Mouse (Mus musculus) intestine, embryonic 15.5 days (tissue): ENCODE measurements around the gene Slc6a1. TPM values are rescaled to one million over a fixed set of nuclear protein-coding genes. Genes with fewer than 3 reads are reported as not detected.
A peak's percentile ranks its signal among the peaks of the same experiment; 100 is the strongest.

ENCODE experiments used
- ATAC-seq: fragments of 200-750 bp; cut with Nextera tagmentation; 2 replicates; pipeline ENCODE4 v1.8.0; 2017; ENCODE audit warnings: moderate TSS enrichment, moderate library complexity
- H3K27ac ChIP-seq: fragments of 300-500 bp; sonication (generic); 2 replicates; pipeline ENCODE4 v1.5.1; 2015; ENCODE audit warnings: mild to moderate bottlenecking, inconsistent platforms
- H3K27me3 ChIP-seq: fragments of 300-500 bp; sonication (generic); replicated peaks from 2 replicates; pipeline ENCODE4 v1.6.1; 2015; ENCODE audit warnings: inconsistent platforms
- H3K36me3 ChIP-seq: fragments of 300-500 bp; sonication (generic); 2 replicates; pipeline ENCODE4 v1.6.1; 2015; ENCODE audit warnings: inconsistent platforms
- H3K4me1 ChIP-seq: fragments of 300-500 bp; sonication (generic); replicated peaks from 2 replicates; pipeline ENCODE4 v1.6.1; 2015; ENCODE audit warnings: inconsistent platforms
- H3K4me2 ChIP-seq: fragments of 300-500 bp; sonication (generic); replicated peaks from 2 replicates; pipeline ENCODE4 v1.6.1; 2015; ENCODE audit warnings: mild to moderate bottlenecking, inconsistent platforms
- H3K4me3 ChIP-seq: fragments of 300-500 bp; sonication (generic); replicated peaks from 2 replicates; pipeline ENCODE4 v1.5.1; 2015; ENCODE audit warnings: inconsistent platforms
- H3K9ac ChIP-seq: fragments of 300-500 bp; sonication (generic); 2 replicates; pipeline ENCODE4 v1.6.1; 2015; ENCODE audit warnings: inconsistent platforms
- H3K9me3 ChIP-seq: fragments of 300-500 bp; sonication (generic); 2 replicates; pipeline ENCODE4 v1.6.1; 2016; ENCODE audit warnings: inconsistent platforms
- WGBS: fragments of 180-500 bp; shearing (Covaris S2); methylation state at CpG from one replicate; pipeline ENCODE4 v1.1.7; 2015; 5-methylcytosine and 5-hydroxymethylcytosine counted together
- polyA plus RNA-seq: library from polyadenylated mRNA; unstranded; fragments of >200 nt; fragmentation: Nextera tagmentation; extraction: Ambion mirVana; gene quantifications from 2 replicates; pipeline ENCODE4 v1.2.1, GENCODE M21; 2015

Slc6a1 gene
- polyA plus RNA-seq, 1 experiment from 2014 or later = 0.18 TPM

- 33% methylated on average over 8 of the region's 8 CpGs for WGBS
- Histone ChIP-seq H3K9ac (no peak overlapping the region), H3K27me3 (peaks cover 8% of the 10 kb centered on the region), H3K4me1 (peaks cover 13% of the 10 kb centered on the region), H3K4me3 (no peak overlapping the region), H3K27ac (no peak overlapping the region), H3K4me2 (no peak overlapping the region), H3K9me3 (no peaks in the 10 kb centered on the region), H3K36me3 (no peaks in the 10 kb centered on the region)
- ATAC-seq = no peak
These were observed 11.1 kb downstream of the Slc6a1 start for GRCm38 (mm10) chr6:114293511-114293910.

- Histone ChIP-seq H3K9me3 (no peaks in the 10 kb centered on the region), H3K27me3 (no peaks in the 10 kb centered on the region; the same call in 1 of the 2 replicates), H3K36me3 (no peaks in the 10 kb centered on the region), H3K4me2 (no peak overlapping the region), H3K9ac (no peak overlapping the region), H3K27ac (no peak overlapping the region), H3K4me1 (peaks cover 13% of the 10 kb centered on the region), H3K4me3 (no peak overlapping the region)
- 86% methylated on average over 4 of the region's 4 CpGs for WGBS
- ATAC-seq = no peak
These were observed 12.7 kb downstream of the Slc6a1 start for GRCm38 (mm10) chr6:114295086-114295485.

- 32% methylated on average over 10 of the region's 10 CpGs for WGBS
- H3K9ac ChIP-seq = no peak overlapping the region
- no peaks in the 10 kb centered on the region for H3K27me3 ChIP-seq
- H3K9me3 ChIP-seq = no peaks in the 10 kb centered on the region
- peak; percentile 76 for ATAC-seq
- no peak overlapping the region for H3K4me2 ChIP-seq
- no peak overlapping the region for H3K27ac ChIP-seq
- H3K4me3 ChIP-seq = no peak overlapping the region
- H3K4me1 ChIP-seq = peaks cover 13% of the 10 kb centered on the region
- no peaks in the 10 kb centered on the region for H3K36me3 ChIP-seq
These were observed 15.0 kb downstream of the Slc6a1 start for GRCm38 (mm10) chr6:114297260-114298002.

GRCm38 (mm10) chr6:114299699-114300098 is 17.3 kb downstream of the Slc6a1 start:
- no peak overlapping the region for H3K4me3 ChIP-seq
- 92% methylated on average over 5 of the region's 5 CpGs for WGBS
- H3K4me2 ChIP-seq = no peak overlapping the region
- H3K9ac ChIP-seq = no peak overlapping the region
- no peak overlapping the region for H3K27ac ChIP-seq
- no peak for ATAC-seq
- no peaks in the 10 kb centered on the region for H3K36me3 ChIP-seq
- no peaks in the 10 kb centered on the region for H3K9me3 ChIP-seq
- peaks cover 13% of the 10 kb centered on the region for H3K4me1 ChIP-seq
- H3K27me3 ChIP-seq = no peaks in the 10 kb centered on the region; the same call in 1 of the 2 replicates

- Histone ChIP-seq H3K4me1 (peaks cover 13% of the 10 kb centered on the region), H3K4me3 (no peak overlapping the region), H3K4me2 (no peak overlapping the region), H3K27me3 (no peaks in the 10 kb centered on the region; the same call in 1 of the 2 replicates), H3K9me3 (no peaks in the 10 kb centered on the region), H3K9ac (no peak overlapping the region), H3K36me3 (no peaks in the 10 kb centered on the region), H3K27ac (no peak overlapping the region)
- ATAC-seq = no peak
- WGBS = 83% methylated on average over 11 of the region's 11 CpGs
These were observed 18.3 kb downstream of the Slc6a1 start for GRCm38 (mm10) chr6:114300737-114301136.

GRCm38 (mm10) chr6:114304668-114305067 is 22.2 kb downstream of the Slc6a1 start:
- Histone ChIP-seq H3K4me3 (no peak overlapping the region), H3K9ac (no peak overlapping the region), H3K9me3 (no peaks in the 10 kb centered on the region), H3K4me2 (no peak overlapping the region), H3K27ac (no peak overlapping the region), H3K4me1 (no peaks in the 10 kb centered on the region), H3K27me3 (peaks cover 3% of the 10 kb centered on the region), H3K36me3 (no peaks in the 10 kb centered on the region)
- ATAC-seq = no peak
- 77% methylated on average over 6 of the region's 6 CpGs for WGBS

- no peak for ATAC-seq
These were observed 38.1 kb downstream of the Slc6a1 start for GRCm38 (mm10) chr6:114320511-114320910.

GRCm38 (mm10) chr6:114321146-114321545 is 38.7 kb downstream of the Slc6a1 start:
- WGBS = 90% methylated on average over 3 of the region's 3 CpGs
- Histone ChIP-seq H3K36me3 (no peaks in the 10 kb centered on the region), H3K27me3 (no peaks in the 10 kb centered on the region), H3K4me1 (no peaks in the 10 kb centered on the region), H3K9me3 (no peaks in the 10 kb centered on the region), H3K4me2 (no peak overlapping the region), H3K27ac (no peak overlapping the region), H3K4me3 (no peak overlapping the region), H3K9ac (no peak overlapping the region)
- ATAC-seq = no peak

More at GRCm38 (mm10) chr6:114320511-114320910, 38.1 kb downstream of the Slc6a1 start:
- H3K27me3 ChIP-seq = no peaks in the 10 kb centered on the region
- no peaks in the 10 kb centered on the region for H3K4me1 ChIP-seq
- H3K9me3 ChIP-seq = no peaks in the 10 kb centered on the region
- H3K36me3 ChIP-seq = no peaks in the 10 kb centered on the region
- WGBS = 72% methylated on average over 5 of the region's 5 CpGs
- H3K9ac ChIP-seq = no peak overlapping the region
- H3K4me3 ChIP-seq = no peak overlapping the region
- H3K4me2 ChIP-seq = no peak overlapping the region
- H3K27ac ChIP-seq = no peak overlapping the region

- H3K27me3 ChIP-seq = no peaks in the 10 kb centered on the region
- H3K9ac ChIP-seq = no peak overlapping the region
- H3K27ac ChIP-seq = no peak overlapping the region
- H3K36me3 ChIP-seq = no peaks in the 10 kb centered on the region
- H3K9me3 ChIP-seq = no peaks in the 10 kb centered on the region
- no peak overlapping the region for H3K4me3 ChIP-seq
- WGBS = 86% methylated on average over 3 of the region's 3 CpGs
- no peak overlapping the region for H3K4me2 ChIP-seq
- H3K4me1 ChIP-seq = no peaks in the 10 kb centered on the region
- no peak for ATAC-seq
These were observed 40.5 kb downstream of the Slc6a1 start for GRCm38 (mm10) chr6:114322914-114323313.

GRCm38 (mm10) chr6:114324808-114325207 is 42.4 kb downstream of the Slc6a1 start:
- Histone ChIP-seq H3K27ac (no peak overlapping the region), H3K4me2 (no peak overlapping the region), H3K9me3 (no peaks in the 10 kb centered on the region), H3K9ac (no peak overlapping the region), H3K27me3 (no peaks in the 10 kb centered on the region), H3K4me1 (no peaks in the 10 kb centered on the region), H3K36me3 (no peaks in the 10 kb centered on the region), H3K4me3 (no peak overlapping the region)
- no peak for ATAC-seq
- WGBS = 89% methylated on average over 5 of the region's 5 CpGs

- WGBS = 35% methylated on average over 8 of the region's 8 CpGs
These were observed 47.4 kb downstream of the Slc6a1 start for GRCm38 (mm10) chr6:114329597-114330470.

GRCm38 (mm10) chr6:114331926-114332325 is 49.5 kb downstream of the Slc6a1 start:
- H3K36me3 ChIP-seq = no peaks in the 10 kb centered on the region
- no peak overlapping the region for H3K4me3 ChIP-seq
- no peak for ATAC-seq
- no peaks in the 10 kb centered on the region for H3K27me3 ChIP-seq
- WGBS = 89% methylated on average over 7 of the region's 7 CpGs
- no peak overlapping the region for H3K4me2 ChIP-seq
- H3K9me3 ChIP-seq = no peaks in the 10 kb centered on the region
- H3K9ac ChIP-seq = no peak overlapping the region
- H3K4me1 ChIP-seq = no peaks in the 10 kb centered on the region
- H3K27ac ChIP-seq = no peak overlapping the region

More at GRCm38 (mm10) chr6:114329597-114330470, 47.4 kb downstream of the Slc6a1 start:
- H3K4me1 ChIP-seq = no peaks in the 10 kb centered on the region
- no peak overlapping the region for H3K27ac ChIP-seq
- peak; percentile 55; the same call in 1 of the 2 replicates for ATAC-seq
- H3K4me2 ChIP-seq = no peak overlapping the region
- H3K36me3 ChIP-seq = no peaks in the 10 kb centered on the region
- no peaks in the 10 kb centered on the region for H3K9me3 ChIP-seq
- H3K27me3 ChIP-seq = no peaks in the 10 kb centered on the region
- H3K9ac ChIP-seq = no peak overlapping the region
- no peak overlapping the region for H3K4me3 ChIP-seq
